Mouse (Mus musculus) MEL (cell line): Measurements from ENCODE around the gene Slc1a5.

Experiments
- CTCF ChIP-seq, 3 experiments: IDR thresholded peaks in 2 of 3; conservative IDR thresholded peaks in 1 of 3; 2 replicates each; pipeline ENCODE4 v1.5.1; 2011 to 2012; ENCODE audit warnings: low read length in 3 of 3, low read depth in 2 of 3, mild to moderate bottlenecking in 2 of 3, improper control_type of control experiment in 1 of 3, inconsistent platforms in 1 of 3, mixed read lengths in 1 of 3, moderate library complexity in 1 of 3; ENCODE audit not compliant: control insufficient read depth in 1 of 3, insufficient read depth in 1 of 3, poor library complexity in 1 of 3, severe bottlenecking in 1 of 3
- MYC ChIP-seq: IDR thresholded peaks from 2 replicates; pipeline ENCODE4 v1.6.1; 2011; ENCODE audit warnings: low read depth, mild to moderate bottlenecking, low read length, improper control_type of control experiment, moderate library complexity
- NELFE ChIP-seq: IDR thresholded peaks from 2 replicates; pipeline ENCODE4 v1.6.1; 2011; ENCODE audit warnings: low read depth, low read length, improper control_type of control experiment
- POLR2A ChIP-seq, 2 experiments: IDR thresholded peaks; 2 replicates each; pipeline ENCODE4 v1.6.1; 2011 to 2012; ENCODE audit warnings: low read length in 2 of 2, mild to moderate bottlenecking in 2 of 2, control low read depth in 1 of 2, improper control_type of control experiment in 1 of 2, low read depth in 1 of 2, moderate library complexity in 1 of 2; ENCODE audit not compliant: control insufficient read depth in 1 of 2, insufficient read depth in 1 of 2, poor library complexity in 1 of 2
- UBTF ChIP-seq: IDR thresholded peaks from 2 replicates; pipeline ENCODE4 v1.6.1; 2012; ENCODE audit warnings: low read depth, mild to moderate bottlenecking, inconsistent platforms, low read length, improper control_type of control experiment, moderate library complexity, borderline replicate concordance; ENCODE audit not compliant: insufficient read depth
- ZC3H11A ChIP-seq: IDR thresholded peaks from 2 replicates; pipeline ENCODE4 v1.6.1; 2012; ENCODE audit warnings: low read depth, mild to moderate bottlenecking, inconsistent platforms, low read length, improper control_type of control experiment
- ZKSCAN1 ChIP-seq: IDR thresholded peaks from 2 replicates; pipeline ENCODE4 v1.6.1; 2012; ENCODE audit warnings: low read depth, mild to moderate bottlenecking, inconsistent platforms, low read length, improper control_type of control experiment, moderate library complexity

GRCm38 (mm10) chr7:16823734-16824133 lies 42.6 kb downstream of the Slc1a5 start:
- TF ChIP-seq POLR2A (IDR thresholded peaks at IDR 0.05; ENCODE audit: control insufficient read depth in 1 of 2, insufficient read depth in 1 of 2, low read depth in 1 of 2, low read length in 2 of 2, poor library complexity in 1 of 2) (no peak), ZKSCAN1 (no peak), NELFE (no peak), UBTF (no peak), MYC (no peak), CTCF (IDR thresholded peaks at IDR 0.05 in 2 of 3, conservative IDR thresholded peaks at IDR 0.05 in 1 of 3; ENCODE audit: control insufficient read depth in 1 of 3, insufficient read depth in 1 of 3, low read depth in 2 of 3, low read length in 3 of 3, poor library complexity in 1 of 3, severe bottlenecking in 1 of 3) (no peak), ZC3H11A (no peak)
